Mouse (Mus musculus): ENCODE measurements around the gene Prkg1.

DNA sequence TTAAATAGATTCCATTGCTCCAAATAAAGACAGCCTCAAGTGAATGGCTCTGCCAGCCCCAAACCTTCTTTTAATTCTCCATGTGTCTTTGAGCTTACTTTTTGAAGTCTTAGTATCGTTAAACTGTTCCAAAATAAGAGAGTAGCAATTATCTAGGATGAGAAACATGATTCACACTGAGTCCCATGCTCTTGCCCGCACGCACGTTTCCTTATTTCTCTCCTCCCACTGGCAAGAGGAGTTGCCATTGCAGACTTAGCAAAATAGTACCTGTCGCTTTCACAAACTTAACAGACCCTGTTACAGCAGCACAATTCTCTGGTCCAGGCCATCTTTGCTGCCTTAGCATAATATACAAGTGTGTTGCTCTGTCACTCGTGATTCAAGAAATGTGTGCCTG is 110.8 kb downstream of the Prkg1 start:
- TF ChIP-seq CTCF (IDR thresholded peaks at IDR 0.05) (no peak), POLR2A (IDR thresholded peaks at IDR 0.05; ENCODE audit: insufficient read depth, low read depth, low read length) (no peak)
